Mouse (Mus musculus) testis, adult 2 months (tissue): ENCODE measurements around the gene Phex.

Experiments used
- CTCF ChIP-seq: fragments of 200-500 bp; IDR thresholded peaks from 2 replicates; pipeline ENCODE4 v1.5.1; 2012; ENCODE audit warnings: low read depth, mild to moderate bottlenecking, inconsistent platforms, low read length, moderate library complexity; ENCODE audit not compliant: control insufficient read depth, insufficient read depth, insufficient replicate concordance
- POLR2A ChIP-seq: fragments of 200-500 bp; IDR thresholded peaks from 2 replicates; pipeline ENCODE4 v1.6.1; 2012; ENCODE audit warnings: low read depth, mild to moderate bottlenecking, inconsistent platforms, low read length, moderate library complexity; ENCODE audit not compliant: control insufficient read depth

DNA sequence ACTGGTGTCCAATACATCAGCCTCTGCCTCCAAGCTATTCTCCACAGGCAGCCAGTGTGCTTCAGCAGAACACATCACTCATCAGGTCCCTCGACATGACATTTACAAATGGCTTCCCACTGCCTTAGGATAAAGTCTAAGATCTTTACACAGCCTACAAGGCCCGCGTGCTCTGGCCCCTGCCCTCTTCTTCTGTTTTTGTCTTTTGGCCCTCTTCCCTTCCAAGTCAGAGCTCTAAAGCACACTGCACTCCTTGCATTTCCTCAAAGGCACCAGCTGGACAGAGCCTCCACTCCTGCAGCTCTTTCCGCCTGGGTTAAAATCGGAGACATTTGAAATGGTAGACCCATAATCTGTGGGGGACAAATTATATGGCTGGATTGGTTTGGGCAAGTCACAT is 28.1 kb downstream of the Phex start:
- TF ChIP-seq CTCF (no peak), POLR2A (no peak)
